Mouse (Mus musculus): ENCODE data around the gene Fam234b.

GRCm38 (mm10) chr6:135158509-135158908, 39.3 kb upstream of the Fam234b start:
- TF ChIP-seq GATA1 (IDR thresholded peaks at IDR 0.05; ENCODE audit: borderline replicate concordance, low read length) (no peak), FLI1 (IDR thresholded peaks at IDR 0.05; ENCODE audit: low read length) (no peak)
